Mouse (Mus musculus) heart, postnatal 36 days (tissue): ENCODE measurements around the gene Gm28827. TPM values are rescaled to one million over a fixed set of nuclear protein-coding genes. Genes with fewer than 3 reads are reported as not detected.
"Not testable (repeated sequence)": the region's sequence is repeated elsewhere in the genome, so short reads cannot be mapped to it uniquely, and the experiment has no call there.

Source experiments
- DNase-seq, 2 experiments: peaks; one replicate each; pipeline ENCODE4 v3.0.0; 2021 to 2022
- intact Hi-C: fragments of 180-260 bp; cut with DNase I; formaldehyde crosslinking; loops from one replicate; pipeline ENCODE4 v1.15.1; 2025
- total RNA-seq, 2 experiments: library from RNA; stranded (reverse); gene quantifications; 2 replicates each; pipeline ENCODE4 v1.2.3; 2021

Gene Gm28827
- total RNA-seq = not detected

DNA sequence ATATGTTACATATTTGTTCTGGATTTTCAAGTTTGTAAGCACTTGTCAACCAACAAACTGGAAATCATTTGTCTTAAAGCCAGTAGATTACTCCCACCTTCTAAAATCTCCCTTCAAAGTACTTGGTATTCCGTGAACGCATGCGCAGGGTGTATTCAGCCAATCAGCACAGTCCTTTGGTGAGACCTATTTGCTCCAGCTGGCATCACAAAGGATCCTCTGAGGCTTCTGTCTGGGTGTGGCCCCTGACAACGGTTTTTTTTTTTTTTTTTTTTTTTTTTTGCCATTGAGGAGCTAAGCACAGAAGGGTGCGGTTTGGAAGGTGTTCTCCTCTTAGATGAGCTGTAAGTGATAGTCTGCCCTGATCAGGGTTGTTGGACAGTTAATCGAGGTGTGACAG lies at the start of gene Gm28827:
Gm28827 (plus strand) TSS at position 301 of the 400 bp plus-strand sequence.
- DNase-seq, intact Hi-C loops: not testable (repeated sequence)
